Mouse (Mus musculus) layer of hippocampus, adult 9-11 months (tissue): ENCODE data around the gene Treml1.

Experiments used
- DNase-seq: peaks from one replicate; pipeline ENCODE4 v3.0.0; 2022

Treml1 gene

DNA sequence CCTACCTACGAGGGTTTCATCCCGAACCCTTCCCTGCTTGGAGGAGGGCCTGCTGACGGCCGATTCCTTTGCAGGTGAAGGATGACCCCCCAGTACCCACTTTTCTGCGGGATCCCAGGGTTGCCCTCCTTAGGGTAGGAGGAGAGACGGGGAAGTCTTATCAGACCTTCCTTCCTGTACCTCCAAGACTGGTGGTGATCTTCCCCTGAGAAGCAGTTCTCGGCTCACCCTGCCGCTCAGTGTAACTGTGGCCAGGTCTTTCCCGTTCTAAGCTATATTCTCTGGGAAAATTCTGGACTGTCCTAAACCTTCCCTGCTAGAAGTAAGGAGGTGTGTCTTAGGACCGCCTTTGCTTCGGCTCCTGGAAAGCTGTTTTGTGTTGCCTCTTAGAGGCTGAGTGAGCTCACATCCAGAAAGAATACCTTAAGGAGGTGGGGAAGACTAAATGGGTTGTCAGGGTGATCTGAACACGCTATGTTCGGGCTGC, 50.6 kb downstream of the Treml1 start:
- DNase-seq: no peak

DNA sequence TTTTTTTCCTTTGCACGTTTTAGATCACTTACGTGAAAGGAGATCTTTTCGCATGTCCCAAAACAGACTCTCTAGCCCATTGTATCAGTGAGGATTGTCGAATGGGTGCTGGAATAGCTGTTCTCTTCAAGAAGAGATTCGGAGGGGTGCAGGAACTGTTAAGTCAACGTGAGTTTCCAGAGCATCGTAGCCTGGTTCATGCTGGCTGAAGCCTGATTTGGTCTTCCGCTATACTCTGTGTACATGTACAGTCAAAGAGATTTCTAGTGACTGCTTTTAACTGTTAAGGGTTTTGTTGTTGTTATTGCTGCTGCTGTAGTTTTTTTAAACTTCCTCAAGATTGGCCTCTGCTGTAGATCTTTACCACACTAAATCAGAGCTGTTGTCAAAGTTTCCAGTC, 51.5 kb downstream of the Treml1 start:
- DNase-seq: no peak

DNA sequence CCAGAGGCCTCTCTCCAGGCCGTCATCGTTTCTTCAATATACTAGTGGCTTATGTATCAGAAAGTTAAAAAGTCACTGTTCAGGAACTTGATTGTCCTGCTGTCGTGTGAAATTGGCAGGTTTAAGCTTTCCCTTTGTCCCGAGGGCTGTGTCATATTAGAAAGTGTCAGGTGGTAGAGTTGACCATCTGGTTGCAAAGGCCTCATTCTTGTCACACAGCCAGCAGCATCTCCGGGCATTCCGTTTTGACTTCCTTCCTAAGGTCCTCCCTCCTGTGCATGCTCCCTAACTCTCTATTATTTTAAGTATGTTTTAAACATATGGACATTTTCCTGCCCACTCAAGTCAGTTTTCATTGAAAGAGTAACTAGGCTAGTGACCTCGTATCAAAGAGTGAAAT, 56.3 kb downstream of the Treml1 start:
- DNase-seq: no peak
